Mouse (Mus musculus) lung, postnatal 0 days (tissue): ENCODE results near the gene Rab40b.

ENCODE experiments used
- CTCF ChIP-seq: IDR thresholded peaks from 2 replicates; pipeline ENCODE4 v1.5.1; 2016; ENCODE audit warnings: antibody characterized with exemption, mild to moderate bottlenecking
- EP300 ChIP-seq: IDR thresholded peaks from 2 replicates; pipeline ENCODE4 v1.6.1; 2016; ENCODE audit warnings: antibody characterized with exemption, mild to moderate bottlenecking, control low read depth

DNA sequence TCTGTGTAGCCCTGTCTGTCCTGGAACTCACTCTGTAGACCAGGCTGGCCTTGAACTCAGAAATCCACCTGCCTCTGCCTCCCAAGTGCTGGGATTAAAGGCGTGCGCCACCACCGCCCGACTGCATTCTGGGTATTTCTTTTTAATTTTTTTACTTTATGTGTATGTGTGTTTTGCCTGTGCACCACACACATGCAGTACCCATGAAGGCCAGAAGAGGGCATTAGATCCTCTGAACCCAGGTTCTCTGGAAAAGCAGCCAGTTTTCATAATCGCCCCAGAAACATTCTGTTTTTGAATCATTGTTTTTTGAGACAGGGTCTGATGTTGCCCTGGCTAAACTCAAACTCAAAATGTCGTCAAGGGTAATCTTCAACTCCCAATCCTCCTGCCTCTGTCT lies 18.4 kb downstream of the Rab40b start:
- TF ChIP-seq CTCF (peak; percentile 63), EP300 (no peak)
